Mouse (Mus musculus) cerebellum, adult 2 months (tissue): ENCODE data around the gene Dpp6. TPM values are rescaled to one million over a fixed set of nuclear protein-coding genes. Genes with fewer than 3 reads are reported as not detected.
"Not testable (repeated sequence)": the region's sequence is repeated elsewhere in the genome, so short reads cannot be mapped to it uniquely, and the experiment has no call there.

Source experiments
- DNase-seq, 2 experiments: peaks; one replicate each; pipeline ENCODE4 v3.0.0; 2021
- H3K27ac ChIP-seq: fragments of 200-500 bp; 2 replicates; pipeline ENCODE4 v1.5.1; 2012; ENCODE audit warnings: low read length, control low read depth, inconsistent platforms; ENCODE audit not compliant: insufficient read depth
- H3K27me3 ChIP-seq: fragments of 200-500 bp; 2 replicates; pipeline ENCODE4 v1.6.1; 2012; ENCODE audit warnings: inconsistent platforms, mild to moderate bottlenecking, low read length, moderate library complexity; ENCODE audit not compliant: control insufficient read depth, insufficient read depth
- H3K4me1 ChIP-seq: fragments of 200-500 bp; 2 replicates; pipeline ENCODE4 v1.6.1; 2011; ENCODE audit warnings: low read length; ENCODE audit not compliant: control insufficient read depth, insufficient read depth
- H3K4me3 ChIP-seq: fragments of 200-500 bp; replicated peaks from 2 replicates; pipeline ENCODE3; 2011; ENCODE audit warnings: mild to moderate bottlenecking, low read depth, low read length, control low read depth; ENCODE audit not compliant: insufficient read depth
- CTCF ChIP-seq: fragments of 200-500 bp; IDR thresholded peaks from 2 replicates; pipeline ENCODE4 v1.5.1; 2011; ENCODE audit warnings: low read depth, mild to moderate bottlenecking, control low read depth, low read length, moderate library complexity, borderline replicate concordance; ENCODE audit not compliant: insufficient read depth
- POLR2A ChIP-seq: fragments of 200-500 bp; IDR thresholded peaks from 2 replicates; pipeline ENCODE4 v1.6.1; 2011; ENCODE audit warnings: low read length, control low read depth, borderline replicate concordance; ENCODE audit not compliant: insufficient read depth
- WGBS: fragments of 180-500 bp; shearing (Covaris S2); methylation state at CpG from one replicate; pipeline ENCODE4 v1.1.7; 2018; 5-methylcytosine and 5-hydroxymethylcytosine counted together
- polyA plus RNA-seq: library from polyadenylated mRNA; depleted of rRNA; stranded (reverse); fragments of >200 nt; gene quantifications from 2 replicates; pipeline ENCODE4 v1.2.3, GENCODE M21; 2012

Gene Dpp6
- polyA plus RNA-seq, 1 experiment = 183 TPM

- TF ChIP-seq CTCF (no peak), POLR2A (no peak)
Measured at GRCm38 (mm10) chr5:27490942-27491341, 673.9 kb downstream of the Dpp6 start.

DNA sequence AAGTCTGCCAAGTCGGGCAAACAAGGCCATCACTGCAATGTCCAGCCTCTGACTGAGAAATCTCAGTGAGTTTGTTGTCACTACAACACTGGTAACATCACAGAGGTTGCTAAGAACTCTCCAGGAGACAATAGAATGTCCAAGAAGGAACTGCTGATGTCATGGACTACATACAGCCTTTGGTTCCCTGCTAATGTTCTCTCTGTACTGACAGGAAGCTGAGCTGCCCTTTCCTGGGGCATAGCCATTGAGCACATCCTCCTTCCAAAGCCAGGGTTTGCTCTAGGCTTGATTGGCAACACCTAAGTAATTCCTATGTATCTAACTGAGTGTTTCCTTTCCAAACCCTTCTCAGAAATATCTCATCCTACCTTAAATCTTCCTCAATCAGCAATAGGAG lies 684.3 kb downstream of the Dpp6 start, which contains the start of gene Speer4b:
Gene Speer4b, minus strand, starts transcription at position 101 of the 400 bp plus-strand sequence.
- H3K4me1 ChIP-seq = not testable (repeated sequence)
- WGBS = 61% methylated on average over 1 of the region's 1 CpGs

More at GRCm38 (mm10) chr5:27490942-27491341, 673.9 kb downstream of the Dpp6 start:
- H3K27me3 ChIP-seq = no peaks in the 10 kb centered on the region
- H3K4me3 ChIP-seq = no peak overlapping the region
- no peak for DNase-seq
- WGBS = 34% methylated on average over 4 of the region's 4 CpGs
- peaks cover 9% of the 10 kb centered on the region for H3K4me1 ChIP-seq
- no peak overlapping the region for H3K27ac ChIP-seq

GRCm38 (mm10) chr5:27518716-27519115 lies 701.7 kb downstream of the Dpp6 start:
- DNase-seq = peak in 1 of 2 experiments; percentile 62
- TF ChIP-seq CTCF (no peak), POLR2A (no peak)
- peaks cover 15% of the 10 kb centered on the region for H3K4me1 ChIP-seq
- H3K27ac ChIP-seq = no peak overlapping the region
- no peaks in the 10 kb centered on the region for H3K27me3 ChIP-seq
- H3K4me3 ChIP-seq = no peak overlapping the region

More for the DNA sequence above, 684.3 kb downstream of the Dpp6 start, which contains the start of gene Speer4b:
- H3K4me3 ChIP-seq, H3K27ac ChIP-seq, H3K27me3 ChIP-seq, DNase-seq: not testable (repeated sequence)

- Histone ChIP-seq H3K4me3 (no peak overlapping the region), H3K27me3 (no peaks in the 10 kb centered on the region), H3K27ac (0 out of 2 replicates have a peak overlapping the region, but pooled peaks have one; percentile 49), H3K4me1 (peaks cover 7% of the 10 kb centered on the region)
- peak in 1 of 2 experiments; percentile 58 for DNase-seq
- TF ChIP-seq CTCF = no peak
- TF ChIP-seq POLR2A = no peak
- WGBS = 79% methylated on average over 1 of the region's 1 CpGs
Measured at GRCm38 (mm10) chr5:27526906-27527305, 709.9 kb downstream of the Dpp6 start.

GRCm38 (mm10) chr5:27544816-27545270 lies 727.8 kb downstream of the Dpp6 start:
- Histone ChIP-seq H3K27me3 (no peaks in the 10 kb centered on the region), H3K4me1 (peaks cover 12% of the 10 kb centered on the region; the same call in 1 of the 2 replicates), H3K4me3 (no peak overlapping the region), H3K27ac (no peak overlapping the region)
- WGBS = 3% methylated on average over 2 of the region's 2 CpGs
- DNase-seq = peak; percentile 52 to 72
- TF ChIP-seq POLR2A (no peak), CTCF (peak; percentile 61)

GRCm38 (mm10) chr5:27549291-27549690 lies 732.3 kb downstream of the Dpp6 start:
- no peak for DNase-seq
- Histone ChIP-seq H3K27ac (no peak overlapping the region), H3K27me3 (no peaks in the 10 kb centered on the region), H3K4me1 (peaks cover 15% of the 10 kb centered on the region), H3K4me3 (no peak overlapping the region)
- TF ChIP-seq POLR2A = no peak
- TF ChIP-seq CTCF = no peak
- 89% methylated on average over 4 of the region's 4 CpGs for WGBS

GRCm38 (mm10) chr5:27565700-27566099 lies 748.7 kb downstream of the Dpp6 start:
- TF ChIP-seq CTCF (no peak), POLR2A (no peak)
- no peaks in the 10 kb centered on the region; the same call in 1 of the 2 replicates for H3K4me1 ChIP-seq
- no peak overlapping the region for H3K27ac ChIP-seq
- no peaks in the 10 kb centered on the region for H3K27me3 ChIP-seq
- no peak overlapping the region for H3K4me3 ChIP-seq
- peak; percentile 30 to 58 for DNase-seq
- WGBS = 26% methylated on average over 7 of the region's 7 CpGs

DNA sequence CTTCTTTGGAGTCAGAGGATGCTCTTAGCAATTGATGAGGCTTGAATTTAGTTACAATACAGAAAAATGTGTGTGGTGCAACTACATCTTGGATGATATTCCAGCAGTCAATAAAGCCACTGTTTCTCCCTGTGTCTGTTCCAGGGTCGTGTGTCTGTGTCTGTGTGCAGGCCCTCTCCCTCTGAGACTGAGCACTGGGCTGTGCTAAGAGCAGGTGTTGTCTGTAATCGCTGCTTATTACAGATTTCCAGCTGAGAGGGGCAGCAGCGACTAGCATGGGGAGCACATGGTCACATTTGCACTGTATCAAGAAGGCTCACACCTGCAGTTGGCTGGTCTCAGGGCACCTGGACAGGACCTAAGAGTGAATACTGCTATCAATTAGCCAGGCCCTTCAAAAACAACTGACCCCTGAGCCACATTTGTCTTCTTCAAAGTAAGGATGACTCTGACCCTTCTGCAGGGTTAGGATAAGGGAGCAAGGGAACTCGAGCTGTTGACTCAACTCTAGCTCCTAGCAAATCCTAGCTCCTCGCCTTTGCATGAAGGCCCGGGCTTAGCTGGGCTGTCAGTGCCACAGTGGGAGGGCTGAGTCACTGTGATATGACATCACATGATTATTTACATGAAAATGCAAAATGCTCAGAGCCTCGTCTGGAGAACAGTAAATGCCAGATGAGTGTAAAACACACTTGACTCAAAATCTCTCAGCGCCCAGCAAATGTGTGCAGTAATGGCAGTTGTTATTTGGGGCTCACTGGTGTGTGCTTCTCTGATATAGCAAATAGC lies 771.2 kb downstream of the Dpp6 start:
- WGBS = 48% methylated on average over 8 of the region's 8 CpGs
- Histone ChIP-seq H3K27me3 (no peaks in the 10 kb centered on the region), H3K27ac (no peak overlapping the region), H3K4me1 (no peaks in the 10 kb centered on the region), H3K4me3 (no peak overlapping the region)
- TF ChIP-seq POLR2A (no peak), CTCF (no peak)
- no peak for DNase-seq
